Mouse (Mus musculus) retina, postnatal 7 days (tissue): Measurements from ENCODE around the gene Tenm3.

ENCODE experiments used
- DNase-seq: peaks from one replicate; pipeline ENCODE4 v3.0.0-alpha.2; 2012; ENCODE audit warnings: low read depth, low spot score

The Tenm3 gene

DNA sequence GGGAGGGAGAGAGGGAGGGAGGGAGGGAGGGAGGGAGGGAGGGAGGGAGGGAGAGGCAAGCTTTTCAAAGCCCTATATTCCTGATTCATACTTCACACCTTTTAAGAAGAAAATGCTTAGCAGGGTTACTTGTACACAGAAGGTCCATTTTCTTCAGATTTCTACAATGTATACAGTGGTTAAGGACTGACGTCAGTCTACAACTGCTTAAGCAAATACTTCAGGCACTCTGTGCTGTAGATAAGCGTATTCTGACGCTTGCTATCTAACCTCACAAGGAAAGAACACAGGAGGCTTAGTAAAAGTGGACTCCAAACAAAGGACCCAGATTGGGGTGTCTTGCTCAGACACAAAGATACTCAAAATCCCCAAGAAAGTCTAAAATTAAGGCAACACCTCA is 34.6 kb downstream of the Tenm3 start:
- DNase-seq, result no peak

- no peak for DNase-seq
These were observed 40.7 kb downstream of the Tenm3 start for GRCm38 (mm10) chr8:48803070-48803469.

DNA sequence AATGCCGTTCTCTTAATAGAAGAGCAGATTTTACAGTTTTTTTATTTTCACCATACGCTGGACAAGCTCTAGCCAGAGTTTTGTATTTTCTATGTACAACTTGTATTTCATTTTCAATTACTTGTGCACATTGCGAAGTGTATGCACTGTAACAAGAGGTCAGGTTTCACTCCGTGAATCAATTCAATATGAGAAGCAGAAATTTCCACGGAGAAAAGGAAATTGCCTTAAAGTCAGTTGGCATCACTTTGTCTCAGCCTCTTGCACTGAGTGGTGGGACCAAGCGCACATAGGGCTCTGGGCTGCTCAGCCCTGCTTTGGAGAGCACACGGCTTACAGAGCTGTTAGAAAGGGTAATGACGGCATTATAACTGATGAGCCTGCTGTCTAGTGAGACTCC is 41.5 kb downstream of the Tenm3 start:
- DNase-seq, result no peak

DNA sequence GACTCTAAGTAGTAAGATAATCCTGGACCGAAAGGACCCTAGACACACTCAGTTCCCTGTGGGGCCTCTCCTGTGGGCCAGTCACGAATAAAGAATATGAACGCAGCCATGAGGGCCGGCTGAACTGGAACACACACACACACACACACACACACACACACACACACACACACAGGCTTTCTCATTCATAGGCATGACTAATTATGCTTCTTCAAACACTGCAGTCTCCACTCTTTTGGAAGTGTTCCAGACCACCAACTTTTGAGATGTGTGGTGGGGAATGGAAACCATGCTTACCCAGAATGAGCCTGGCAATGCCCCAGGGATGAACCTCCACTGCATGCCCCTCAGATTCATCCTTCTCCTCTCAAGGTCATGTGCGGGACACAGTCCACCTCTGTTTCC is 45.8 kb downstream of the Tenm3 start:
- DNase-seq, result no peak

DNA sequence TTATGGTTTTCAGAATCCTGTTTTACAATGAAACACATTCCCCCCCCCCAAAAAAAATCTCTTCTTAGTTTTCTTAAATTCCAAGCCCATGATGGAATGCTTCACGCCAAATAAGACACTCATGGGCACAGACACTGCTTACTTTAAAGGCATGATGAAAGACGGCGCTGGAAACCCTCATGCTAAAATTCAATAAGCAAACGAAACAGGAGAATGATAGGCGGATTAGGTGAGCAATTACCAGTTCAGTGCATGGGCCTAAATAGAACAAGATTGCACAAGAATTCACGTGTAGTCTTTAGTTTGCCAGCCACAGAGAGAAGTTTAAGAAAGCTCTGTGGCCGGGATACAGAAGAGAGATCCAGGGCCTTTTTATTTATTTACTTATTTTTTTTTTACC is 49.5 kb downstream of the Tenm3 start:
- no peak for DNase-seq

- DNase-seq, result no peak
These were observed 50.0 kb downstream of the Tenm3 start for GRCm38 (mm10) chr8:48793729-48794128.

DNA sequence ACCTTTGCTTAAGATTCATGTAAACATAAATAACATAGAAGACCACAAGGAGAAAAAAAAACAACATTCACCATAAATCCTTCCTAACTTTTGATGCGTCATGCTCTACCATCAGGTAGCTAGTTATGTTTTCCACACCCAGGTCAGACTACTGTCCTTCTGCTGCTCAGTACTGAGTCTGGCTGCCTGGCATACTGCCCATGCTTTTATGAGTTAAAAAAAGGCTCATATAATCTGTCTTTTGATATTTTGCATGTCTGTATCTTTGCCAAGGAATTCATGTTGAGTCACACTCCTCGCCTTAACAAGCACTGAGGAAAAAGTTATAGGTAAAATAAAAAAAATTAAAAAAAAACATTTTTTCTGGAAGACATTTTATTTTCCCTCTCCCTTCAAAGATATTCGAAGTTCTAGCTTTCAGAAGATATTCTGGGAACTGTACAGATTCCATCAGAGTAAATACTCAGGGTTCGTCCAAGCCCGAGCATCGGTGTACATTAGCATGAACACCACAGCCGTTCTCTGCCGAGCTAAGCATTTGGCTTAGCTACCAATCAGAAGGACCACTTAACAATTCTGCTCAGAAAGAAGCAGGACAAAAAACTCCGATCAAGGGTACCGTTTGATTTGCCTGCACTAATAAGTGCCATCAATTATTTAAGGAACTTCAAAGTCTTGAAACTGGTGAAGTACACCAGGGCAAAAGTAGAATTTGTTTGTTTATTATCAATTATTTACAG is 51.0 kb downstream of the Tenm3 start:
- DNase-seq, result no peak

DNA sequence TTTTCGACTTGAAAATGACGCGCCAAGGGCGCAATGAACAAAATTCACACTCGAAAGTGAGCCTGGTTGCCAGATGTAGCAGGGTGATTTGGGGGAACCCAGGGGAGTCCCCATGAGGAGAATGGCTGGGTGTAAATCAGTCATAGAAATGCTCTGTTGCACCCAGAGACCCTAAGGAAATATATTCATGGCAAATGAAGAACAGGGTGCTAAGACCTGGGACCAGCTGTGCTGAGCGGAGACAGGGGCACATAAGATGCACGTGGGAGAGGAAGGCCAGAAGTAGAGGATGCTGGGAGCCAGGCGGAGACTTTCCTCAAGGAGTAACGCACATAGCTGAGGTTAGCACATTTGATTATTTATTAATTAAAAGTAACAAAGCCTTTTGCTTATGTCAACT is 60.4 kb downstream of the Tenm3 start:
- no peak for DNase-seq

- DNase-seq, result no peak
These were observed 63.1 kb downstream of the Tenm3 start for GRCm38 (mm10) chr8:48780628-48781027.

DNA sequence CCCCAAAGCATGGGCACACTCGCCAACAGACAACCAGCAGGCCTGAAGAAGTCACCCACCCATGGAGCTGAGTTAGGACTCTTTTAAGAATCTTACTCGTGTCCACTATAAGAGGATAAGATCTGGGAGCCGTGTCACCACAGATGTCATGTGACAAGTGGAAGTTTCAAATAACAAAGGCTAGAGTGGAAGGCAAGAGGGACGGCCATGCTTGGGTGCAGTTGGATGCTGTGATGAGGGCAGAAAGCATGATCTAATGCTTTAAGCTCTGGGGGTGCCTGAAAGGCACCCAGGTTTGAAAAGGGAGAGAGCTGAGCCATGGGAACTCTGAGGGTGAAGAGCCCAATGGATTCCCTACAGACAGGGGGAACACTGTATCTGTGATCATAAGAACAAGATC is 64.6 kb downstream of the Tenm3 start:
- DNase-seq, result no peak

- no peak for DNase-seq
These were observed 67.7 kb downstream of the Tenm3 start for GRCm38 (mm10) chr8:48776081-48776480.

DNA sequence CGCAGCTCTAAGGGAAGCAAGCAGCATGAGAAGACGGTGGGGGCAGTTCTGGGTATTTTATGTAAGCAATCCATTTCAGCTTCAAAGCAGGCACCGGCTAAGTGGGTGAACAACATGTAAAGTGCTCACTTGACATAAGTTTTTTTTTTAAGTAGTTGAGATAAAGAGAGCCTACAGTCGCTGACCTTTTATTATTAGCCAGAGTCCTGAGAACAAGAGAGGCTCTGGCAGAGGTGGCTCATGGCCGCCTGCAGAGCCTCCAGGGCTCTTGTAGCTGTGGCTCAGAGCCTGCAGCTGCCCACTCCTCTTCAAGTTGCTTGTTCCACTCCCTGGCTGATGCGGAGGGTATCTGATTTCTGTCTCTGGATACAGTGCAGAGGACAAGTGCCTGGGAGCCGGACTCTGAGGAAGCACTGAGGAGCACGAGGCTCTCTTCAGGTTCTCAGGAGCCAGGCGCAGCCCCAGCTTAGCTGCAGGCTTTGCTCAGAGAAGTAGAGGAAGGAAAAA is 68.2 kb downstream of the Tenm3 start:
- DNase-seq, result no peak

DNA sequence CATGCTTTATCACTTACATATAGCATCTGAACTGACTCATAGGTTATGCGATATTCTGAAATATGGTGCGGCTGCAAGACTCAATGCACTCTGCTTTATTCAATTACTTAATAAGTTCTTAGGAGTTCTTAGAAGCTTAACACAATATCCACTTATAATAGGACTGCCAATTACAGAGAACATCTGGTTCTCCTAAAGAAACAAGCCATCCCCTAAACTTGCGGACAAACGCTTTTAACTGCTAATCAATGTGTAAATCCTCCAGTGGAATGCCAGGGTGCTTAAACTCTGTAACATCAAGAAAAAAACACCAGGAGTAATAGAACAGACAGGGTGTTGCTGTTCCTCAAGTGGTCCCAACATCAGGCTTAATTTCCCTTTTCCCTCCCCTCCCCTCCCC is 68.9 kb downstream of the Tenm3 start:
- no peak for DNase-seq

DNA sequence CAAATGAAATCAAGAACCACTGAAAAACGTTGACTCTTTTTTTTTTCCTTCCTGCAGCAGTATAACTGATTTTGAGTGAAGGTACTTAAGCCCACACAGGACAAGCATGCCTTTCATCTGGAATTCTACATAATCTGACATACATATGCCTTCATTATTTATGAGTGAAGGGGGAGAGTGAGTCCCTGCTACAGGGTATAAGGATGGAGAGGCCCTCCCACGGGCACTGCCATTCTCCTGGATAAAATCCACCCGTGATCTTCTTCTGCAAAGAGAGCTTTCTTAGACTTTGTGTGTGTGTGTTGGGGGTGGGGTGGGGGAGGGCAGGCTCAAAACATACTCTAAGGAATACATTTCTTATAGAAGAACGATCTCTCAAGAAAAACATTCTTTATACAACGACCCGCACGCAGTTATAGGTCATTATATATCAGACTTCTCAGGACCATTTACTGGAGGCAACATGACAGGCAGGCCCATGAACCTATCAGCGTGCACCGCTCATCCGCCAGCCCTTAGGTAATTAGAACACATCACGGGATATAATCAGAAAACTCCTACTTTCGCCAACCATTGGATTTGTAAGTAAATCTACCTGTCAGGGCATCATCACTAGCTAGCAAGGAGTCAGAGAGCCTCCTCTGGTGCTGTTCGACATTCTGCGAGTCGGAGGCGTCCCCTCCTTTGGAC is 77.1 kb downstream of the Tenm3 start:
- DNase-seq, result no peak

- DNase-seq, result no peak
These were observed 78.5 kb downstream of the Tenm3 start for GRCm38 (mm10) chr8:48765212-48765611.

GRCm38 (mm10) chr8:48764011-48764410 is 79.7 kb downstream of the Tenm3 start:
- DNase-seq, result no peak

GRCm38 (mm10) chr8:48756874-48757273 is 86.9 kb downstream of the Tenm3 start:
- no peak for DNase-seq

DNA sequence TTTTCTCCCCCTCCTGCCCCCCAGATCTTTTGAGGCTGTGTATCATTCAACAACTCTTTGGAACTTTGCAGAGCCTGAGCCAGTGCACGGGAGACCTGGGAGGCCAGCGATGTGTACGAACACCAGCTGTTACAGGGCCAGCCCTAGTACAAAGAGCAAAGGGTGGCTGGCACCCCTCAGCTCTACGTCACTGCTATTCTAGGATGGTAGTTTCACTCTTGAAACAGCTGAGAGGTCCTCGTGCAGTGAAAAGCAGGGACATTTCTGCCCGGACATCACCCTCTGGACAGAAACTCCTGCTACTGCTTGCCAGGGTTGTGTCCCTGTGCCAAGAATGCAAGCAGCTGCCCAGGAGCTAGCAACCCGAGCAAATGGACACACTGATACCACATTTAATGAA is 88.3 kb downstream of the Tenm3 start:
- DNase-seq, result no peak

- DNase-seq, result no peak
These were observed 88.8 kb downstream of the Tenm3 start for GRCm38 (mm10) chr8:48754959-48755358.

GRCm38 (mm10) chr8:48751965-48752364 is 91.8 kb downstream of the Tenm3 start:
- no peak for DNase-seq

DNA sequence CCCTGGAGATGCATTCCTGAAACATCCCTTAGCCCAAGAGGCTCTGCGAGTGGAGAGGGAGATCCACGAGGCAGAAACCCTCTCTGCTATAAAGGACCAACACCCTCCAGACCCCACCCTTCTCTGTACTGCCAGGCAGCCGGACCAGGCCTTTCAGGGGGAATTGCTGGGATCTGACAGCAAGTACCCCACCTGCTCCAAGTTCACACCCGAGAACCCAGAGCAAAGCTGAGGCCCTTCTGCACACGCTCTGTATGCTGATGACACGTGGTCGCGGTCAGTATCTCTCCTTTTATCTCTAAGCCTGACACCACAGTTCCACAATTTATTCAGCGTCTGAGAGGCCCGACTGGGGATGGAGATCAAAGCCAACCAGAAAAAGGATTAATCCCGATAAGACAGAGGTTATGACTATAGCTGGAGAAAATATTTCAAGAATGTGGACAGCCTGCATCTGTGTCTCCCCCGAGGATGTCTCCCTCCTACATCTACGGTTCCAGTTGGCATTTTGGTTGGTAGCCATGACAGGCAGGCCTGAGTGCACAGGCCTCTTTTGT is 95.2 kb downstream of the Tenm3 start:
- DNase-seq, result no peak

GRCm38 (mm10) chr8:48743912-48744311 is 99.8 kb downstream of the Tenm3 start:
- DNase-seq, result no peak

- no peak for DNase-seq
These were observed 101.0 kb downstream of the Tenm3 start for GRCm38 (mm10) chr8:48742741-48743140.
